Mouse (Mus musculus): ENCODE data around the gene Ccdc184. TPM values are rescaled to one million over a fixed set of nuclear protein-coding genes. Genes with fewer than 3 reads are reported as not detected.
A peak's percentile ranks its signal among the peaks of the same experiment; 100 is the strongest.

Gene Ccdc184
- polyA plus RNA-seq, 1 experiment from 2014 or later = 13.3 TPM

GRCm38 (mm10) chr15:98162561-98162960 is 4.4 kb upstream of the Ccdc184 start:
- Histone ChIP-seq H3K9me3 (ENCODE audit: control insufficient read depth, low read length) (no peaks in the 10 kb centered on the region), H3K4me2 (replicated peaks; ENCODE audit: low read depth, low read length) (no peak overlapping the region), H3K4me1 (replicated peaks; ENCODE audit: control insufficient read depth, insufficient read depth, low read length) (0 out of 2 replicates have a peak, but pooled peaks cover 2% of the 10 kb centered on the region), H3K4me3 (ENCODE audit: low read depth, low read length) (no peak overlapping the region), H3K27me3 (ENCODE audit: control insufficient read depth, insufficient read depth, low read length) (no peaks in the 10 kb centered on the region), H3K27ac (ENCODE audit: low read depth, low read length) (no peak overlapping the region), H3K36me3 (ENCODE audit: control insufficient read depth, insufficient read depth, low read length) (no peaks in the 10 kb centered on the region), H3K9ac (ENCODE audit: low read depth, low read length) (no peak overlapping the region)
- 85% methylated on average over 4 of the region's 4 CpGs for WGBS
- ATAC-seq (ENCODE audit: low FRiP score) = no peak
- no peak for DNase-seq (ENCODE audit: low spot score)

- H3K9ac ChIP-seq (ENCODE audit: low read depth, low read length) = no peak within 1 kb of the TSS
- H3K27ac ChIP-seq (ENCODE audit: low read depth, low read length) = no peak within 1 kb of the TSS
- H3K27me3 ChIP-seq (ENCODE audit: control insufficient read depth, insufficient read depth, low read length) = peaks cover 24% of the 10 kb centered on the region
- H3K4me1 ChIP-seq (replicated peaks; ENCODE audit: control insufficient read depth, insufficient read depth, low read length) = peaks cover 9% of the 10 kb centered on the region
- WGBS = 80% methylated on average over 5 of the region's 5 CpGs
- peak within 1 kb of the TSS; percentile 82; the same call in 1 of the 2 replicates for H3K4me2 ChIP-seq (replicated peaks; ENCODE audit: low read depth, low read length)
- ATAC-seq (ENCODE audit: low FRiP score) (no peak), DNase-seq (ENCODE audit: low spot score) (no peak)
- H3K36me3 ChIP-seq (ENCODE audit: control insufficient read depth, insufficient read depth, low read length) = no peaks in the 10 kb centered on the region
- no peak within 1 kb of the TSS for H3K4me3 ChIP-seq (ENCODE audit: low read depth, low read length)
- no peaks in the 10 kb centered on the region for H3K9me3 ChIP-seq (ENCODE audit: control insufficient read depth, low read length)
Observed at GRCm38 (mm10) chr15:98165525-98165924, 1.4 kb upstream of the Ccdc184 start, which contains the start of gene Asb8. Asb8 (minus strand) TSS chr15:98165625.

- peak overlapping the region; percentile 68 for H3K9ac ChIP-seq (ENCODE audit: low read depth, low read length)
- ATAC-seq (ENCODE audit: low FRiP score) (peak; percentile 92), DNase-seq (ENCODE audit: low spot score) (peak; percentile 98)
- peak overlapping the region; percentile 48 for H3K4me3 ChIP-seq (ENCODE audit: low read depth, low read length)
- H3K9me3 ChIP-seq (ENCODE audit: control insufficient read depth, low read length) = no peaks in the 10 kb centered on the region
- no peaks in the 10 kb centered on the region for H3K36me3 ChIP-seq (ENCODE audit: control insufficient read depth, insufficient read depth, low read length)
- H3K27me3 ChIP-seq (ENCODE audit: control insufficient read depth, insufficient read depth, low read length) = peaks cover 27% of the 10 kb centered on the region
- 1% methylated on average over 68 of the region's 69 CpGs for WGBS
- peak overlapping the region; percentile 91 for H3K27ac ChIP-seq (ENCODE audit: low read depth, low read length)
- H3K4me2 ChIP-seq (replicated peaks; ENCODE audit: low read depth, low read length) = peak overlapping the region; percentile 82
- peaks cover 7% of the 10 kb centered on the region for H3K4me1 ChIP-seq (replicated peaks; ENCODE audit: control insufficient read depth, insufficient read depth, low read length)
Observed at GRCm38 (mm10) chr15:98167645-98168621, 975 bp downstream of the Ccdc184 start.

GRCm38 (mm10) chr15:98168622-98169004 is 1.7 kb downstream of the Ccdc184 start:
- H3K27me3 ChIP-seq (ENCODE audit: control insufficient read depth, insufficient read depth, low read length) = peaks cover 30% of the 10 kb centered on the region
- peaks cover 7% of the 10 kb centered on the region for H3K4me1 ChIP-seq (replicated peaks; ENCODE audit: control insufficient read depth, insufficient read depth, low read length)
- H3K4me3 ChIP-seq (ENCODE audit: low read depth, low read length) = peak overlapping the region; percentile 48
- H3K36me3 ChIP-seq (ENCODE audit: control insufficient read depth, insufficient read depth, low read length) = no peaks in the 10 kb centered on the region
- H3K9me3 ChIP-seq (ENCODE audit: control insufficient read depth, low read length) = no peaks in the 10 kb centered on the region
- peak overlapping the region; percentile 40 for H3K9ac ChIP-seq (ENCODE audit: low read depth, low read length)
- WGBS = 3% methylated on average over 19 of the region's 19 CpGs
- ATAC-seq (ENCODE audit: low FRiP score) (no peak), DNase-seq (ENCODE audit: low spot score) (no peak)
- H3K27ac ChIP-seq (ENCODE audit: low read depth, low read length) = no peak overlapping the region
- H3K4me2 ChIP-seq (replicated peaks; ENCODE audit: low read depth, low read length) = peak overlapping the region; percentile 82

- no peaks in the 10 kb centered on the region for H3K36me3 ChIP-seq (ENCODE audit: control insufficient read depth, insufficient read depth, low read length)
- peaks cover 30% of the 10 kb centered on the region for H3K27me3 ChIP-seq (ENCODE audit: control insufficient read depth, insufficient read depth, low read length)
- no peak for ATAC-seq (ENCODE audit: low FRiP score)
- no peak overlapping the region for H3K9ac ChIP-seq (ENCODE audit: low read depth, low read length)
- WGBS = 40% methylated on average over 7 of the region's 7 CpGs
- peaks cover 7% of the 10 kb centered on the region for H3K4me1 ChIP-seq (replicated peaks; ENCODE audit: control insufficient read depth, insufficient read depth, low read length)
- no peak overlapping the region for H3K27ac ChIP-seq (ENCODE audit: low read depth, low read length)
- H3K4me3 ChIP-seq (ENCODE audit: low read depth, low read length) = 0 out of 2 replicates have a peak overlapping the region, but pooled peaks have one; percentile 2
- peak overlapping the region; percentile 19 for H3K4me2 ChIP-seq (replicated peaks; ENCODE audit: low read depth, low read length)
- peak; percentile 51 for DNase-seq (ENCODE audit: low spot score)
- no peaks in the 10 kb centered on the region for H3K9me3 ChIP-seq (ENCODE audit: control insufficient read depth, low read length)
Observed at GRCm38 (mm10) chr15:98170365-98170764, 3.4 kb downstream of the Ccdc184 start.

- WGBS = 69% methylated on average over 9 of the region's 9 CpGs
- DNase-seq (ENCODE audit: low spot score) (no peak), ATAC-seq (ENCODE audit: low FRiP score) (no peak)
- Histone ChIP-seq H3K27ac (ENCODE audit: low read depth, low read length) (no peak overlapping the region), H3K27me3 (ENCODE audit: control insufficient read depth, insufficient read depth, low read length) (peaks cover 30% of the 10 kb centered on the region), H3K4me3 (ENCODE audit: low read depth, low read length) (no peak overlapping the region), H3K4me1 (replicated peaks; ENCODE audit: control insufficient read depth, insufficient read depth, low read length) (peaks cover 7% of the 10 kb centered on the region), H3K9me3 (ENCODE audit: control insufficient read depth, low read length) (no peaks in the 10 kb centered on the region), H3K9ac (ENCODE audit: low read depth, low read length) (no peak overlapping the region), H3K4me2 (replicated peaks; ENCODE audit: low read depth, low read length) (no peak overlapping the region), H3K36me3 (ENCODE audit: control insufficient read depth, insufficient read depth, low read length) (no peaks in the 10 kb centered on the region)
Observed at GRCm38 (mm10) chr15:98170917-98171316, 4.0 kb downstream of the Ccdc184 start.

GRCm38 (mm10) chr15:98172113-98172512 is 5.2 kb downstream of the Ccdc184 start:
- WGBS = 76% methylated on average over 5 of the region's 5 CpGs
- Histone ChIP-seq H3K9ac (ENCODE audit: low read depth, low read length) (0 out of 2 replicates have a peak overlapping the region, but pooled peaks have one; percentile 4), H3K27ac (ENCODE audit: low read depth, low read length) (no peak overlapping the region), H3K36me3 (ENCODE audit: control insufficient read depth, insufficient read depth, low read length) (no peaks in the 10 kb centered on the region), H3K9me3 (ENCODE audit: control insufficient read depth, low read length) (no peaks in the 10 kb centered on the region), H3K4me1 (replicated peaks; ENCODE audit: control insufficient read depth, insufficient read depth, low read length) (peaks cover 7% of the 10 kb centered on the region), H3K4me3 (ENCODE audit: low read depth, low read length) (no peak overlapping the region), H3K4me2 (replicated peaks; ENCODE audit: low read depth, low read length) (no peak overlapping the region), H3K27me3 (ENCODE audit: control insufficient read depth, insufficient read depth, low read length) (peaks cover 30% of the 10 kb centered on the region)
- DNase-seq (ENCODE audit: low spot score) (no peak), ATAC-seq (ENCODE audit: low FRiP score) (no peak)

- H3K4me2 ChIP-seq (replicated peaks; ENCODE audit: low read depth, low read length) = no peak overlapping the region
- H3K36me3 ChIP-seq (ENCODE audit: control insufficient read depth, insufficient read depth, low read length) = no peaks in the 10 kb centered on the region
- DNase-seq (ENCODE audit: low spot score) = peak; percentile 69
- H3K27ac ChIP-seq (ENCODE audit: low read depth, low read length) = no peak overlapping the region
- no peak overlapping the region for H3K4me3 ChIP-seq (ENCODE audit: low read depth, low read length)
- ATAC-seq (ENCODE audit: low FRiP score) = no peak
- H3K9me3 ChIP-seq (ENCODE audit: control insufficient read depth, low read length) = no peaks in the 10 kb centered on the region
- H3K9ac ChIP-seq (ENCODE audit: low read depth, low read length) = no peak overlapping the region
- peaks cover 18% of the 10 kb centered on the region for H3K27me3 ChIP-seq (ENCODE audit: control insufficient read depth, insufficient read depth, low read length)
- H3K4me1 ChIP-seq (replicated peaks; ENCODE audit: control insufficient read depth, insufficient read depth, low read length) = no peaks in the 10 kb centered on the region; the same call in 1 of the 2 replicates
- WGBS = 41% methylated on average over 8 of the region's 8 CpGs
Observed at GRCm38 (mm10) chr15:98173821-98174220, 6.9 kb downstream of the Ccdc184 start.

Measured in hindbrain, embryonic 11.5 days (tissue).